Mouse (Mus musculus): Measurements from ENCODE around the gene Olfr733. TPM values are rescaled to one million over a fixed set of nuclear protein-coding genes. Genes with fewer than 3 reads are reported as not detected.

The Olfr733 gene
- polyA plus RNA-seq (2012; ENCODE audit: low replicate concordance), result not detected in 2 replicates

DNA sequence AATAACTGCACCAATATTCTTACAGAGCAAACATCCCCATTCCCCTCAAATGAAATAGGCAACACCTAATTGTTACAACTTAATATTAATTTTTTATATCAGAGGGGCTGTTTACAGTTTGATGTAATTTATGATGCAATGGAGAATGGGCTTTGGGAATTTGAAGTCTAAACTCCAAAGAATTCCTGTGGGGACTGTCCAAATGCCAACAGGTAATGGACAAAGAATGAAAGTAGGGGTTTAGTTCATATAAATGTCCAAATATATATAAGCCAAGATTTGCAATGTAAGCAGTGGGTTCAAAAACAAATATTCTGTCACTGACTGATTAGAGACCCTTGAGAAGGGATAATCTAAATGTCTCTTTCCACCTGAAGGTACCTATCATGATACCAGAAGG is at the start of gene Olfr733:
Olfr733 (minus strand) TSS at position 101 of the 400 bp plus-strand sequence.

DNA sequence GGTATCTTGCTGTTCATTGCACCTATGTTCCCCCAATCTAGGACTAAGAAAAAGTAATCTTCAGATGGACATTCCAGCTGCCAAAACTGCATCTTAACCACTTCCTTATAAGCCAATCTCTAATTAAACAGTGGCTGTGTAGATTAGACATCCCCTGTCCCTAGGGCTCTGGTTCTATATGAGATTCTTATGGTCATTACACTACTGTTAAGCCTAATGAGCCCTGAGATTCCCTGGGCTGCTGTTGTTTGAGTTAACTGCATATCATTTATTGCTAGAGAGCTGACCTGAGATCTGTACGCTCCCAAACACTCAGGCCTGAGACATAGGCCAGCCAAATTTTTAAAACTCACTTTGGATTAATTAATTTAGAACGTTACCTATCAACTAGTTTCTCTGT is 47.5 kb upstream of the Olfr733 start, which contains the start of gene Olfr735:
Olfr735 (minus strand) TSS at position 77 of the 400 bp plus-strand sequence.

DNA sequence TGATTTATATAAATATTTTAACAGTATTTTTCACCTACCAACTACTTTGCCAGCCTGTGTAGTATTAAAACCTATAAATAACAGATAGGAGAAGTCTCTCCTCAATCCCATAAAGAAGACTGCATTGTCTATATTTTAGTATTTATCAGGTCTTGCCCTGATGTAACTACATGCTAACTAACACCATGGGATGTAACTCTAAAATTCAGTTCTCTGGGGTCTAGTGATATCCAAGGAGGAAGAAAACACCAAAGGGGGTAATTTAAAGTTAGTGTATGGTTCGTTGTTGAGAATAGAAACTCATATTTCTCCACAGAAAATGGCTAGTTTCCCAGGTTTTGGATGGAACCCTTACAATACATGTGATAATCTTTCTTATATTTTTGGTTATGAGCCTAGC is 25.3 kb upstream of the Olfr733 start, which contains the start of gene Olfr734:
Olfr734 (minus strand) TSS at position 101 of the 400 bp plus-strand sequence.

DNA sequence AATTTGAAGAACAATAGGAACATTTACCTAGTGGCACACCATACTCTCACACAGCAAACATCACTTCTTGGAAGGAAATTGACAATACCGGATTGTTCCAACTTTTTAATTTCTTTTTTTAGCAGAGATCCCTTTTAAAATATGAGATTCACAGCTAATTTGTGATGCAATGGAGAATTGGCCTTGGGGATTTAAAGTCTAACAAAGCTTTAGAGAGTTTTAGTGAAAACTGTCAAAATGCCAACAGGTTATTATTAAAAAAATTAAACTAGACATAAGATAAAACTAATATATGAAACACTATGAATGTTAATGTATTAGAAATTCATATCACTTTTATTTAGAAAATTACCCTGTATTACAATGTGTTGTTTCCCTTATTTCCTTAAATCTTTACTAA is 17.2 kb downstream of the Olfr733 start, which contains the start of gene Olfr732:
Olfr732 (minus strand) TSS at position 101 of the 400 bp plus-strand sequence.

Other genes starting within 250 kb of the Olfr733 start
- not detected in 2 replicates for gene Olfr726, start 210.6 kb downstream of the Olfr733 start, polyA plus RNA-seq (2012; ENCODE audit: low replicate concordance)
- gene Olfr727, start 178.3 kb downstream of the Olfr733 start, polyA plus RNA-seq (2012; ENCODE audit: low replicate concordance), result not detected in 2 replicates
- not detected in 2 replicates for gene Olfr728, start 158.8 kb downstream of the Olfr733 start, polyA plus RNA-seq (2012; ENCODE audit: low replicate concordance)
- gene Olfr729, start 148.6 kb downstream of the Olfr733 start, polyA plus RNA-seq (2012; ENCODE audit: low replicate concordance), result not detected in 2 replicates
- not detected in 2 replicates for gene Olfr730, start 113.3 kb downstream of the Olfr733 start, polyA plus RNA-seq (2012; ENCODE audit: low replicate concordance)
- not detected in 2 replicates for gene Olfr731, start 59.7 kb downstream of the Olfr733 start, polyA plus RNA-seq (2012; ENCODE audit: low replicate concordance)
- gene Olfr732, start 17.3 kb downstream of the Olfr733 start, polyA plus RNA-seq (2012; ENCODE audit: low replicate concordance), result not detected in 2 replicates
- gene Olfr734, start 25.2 kb upstream of the Olfr733 start, polyA plus RNA-seq (2012; ENCODE audit: low replicate concordance), result 0.13 TPM in 1 of 2 replicates, not detected in the other
- not detected in 2 replicates for gene Olfr735, start 47.4 kb upstream of the Olfr733 start, polyA plus RNA-seq (2012; ENCODE audit: low replicate concordance)
- 0.39 and 0.90 TPM in 2 replicates for gene Tlr11, start 56.4 kb upstream of the Olfr733 start, polyA plus RNA-seq (2012; ENCODE audit: low replicate concordance)
- not detected in 2 replicates for gene Olfr736, start 79.6 kb upstream of the Olfr733 start, polyA plus RNA-seq (2012; ENCODE audit: low replicate concordance)
- not detected in 2 replicates for gene Olfr738, start 106.0 kb upstream of the Olfr733 start, polyA plus RNA-seq (2012; ENCODE audit: low replicate concordance)
- gene Olfr739, start 117.1 kb upstream of the Olfr733 start, polyA plus RNA-seq (2012; ENCODE audit: low replicate concordance), result not detected in 2 replicates
- gene Olfr740, start 144.0 kb upstream of the Olfr733 start, polyA plus RNA-seq (2012; ENCODE audit: low replicate concordance), result not detected in 2 replicates
- gene Olfr741, start 171.2 kb upstream of the Olfr733 start, polyA plus RNA-seq (2012; ENCODE audit: low replicate concordance), result not detected in 2 replicates
- not detected in 2 replicates for gene Olfr742, start 202.1 kb upstream of the Olfr733 start, polyA plus RNA-seq (2012; ENCODE audit: low replicate concordance)
- not detected in 2 replicates for gene Olfr743, start 220.3 kb upstream of the Olfr733 start, polyA plus RNA-seq (2012; ENCODE audit: low replicate concordance)

Data from hematopoietic multipotent progenitor cell, adult 10-12 weeks (in vitro differentiated cells).